Mouse (Mus musculus) thymus, adult 2 months (tissue): Measurements from ENCODE around the gene Celf5.

Source experiments
- CTCF ChIP-seq: fragments of 200-500 bp; IDR thresholded peaks from 2 replicates; pipeline ENCODE4 v1.5.1; 2012; ENCODE audit warnings: mild to moderate bottlenecking, control low read depth, low read length, moderate library complexity, borderline replicate concordance; ENCODE audit not compliant: control insufficient read depth, poor library complexity, insufficient read depth; ENCODE audit errors: extremely low read depth
- POLR2A ChIP-seq: fragments of 200-500 bp; IDR thresholded peaks from 2 replicates; pipeline ENCODE4 v1.6.1; 2012; ENCODE audit warnings: mild to moderate bottlenecking, low read length, control low read depth, moderate library complexity; ENCODE audit not compliant: control insufficient read depth, poor library complexity, insufficient read depth; ENCODE audit errors: extremely low read depth

DNA sequence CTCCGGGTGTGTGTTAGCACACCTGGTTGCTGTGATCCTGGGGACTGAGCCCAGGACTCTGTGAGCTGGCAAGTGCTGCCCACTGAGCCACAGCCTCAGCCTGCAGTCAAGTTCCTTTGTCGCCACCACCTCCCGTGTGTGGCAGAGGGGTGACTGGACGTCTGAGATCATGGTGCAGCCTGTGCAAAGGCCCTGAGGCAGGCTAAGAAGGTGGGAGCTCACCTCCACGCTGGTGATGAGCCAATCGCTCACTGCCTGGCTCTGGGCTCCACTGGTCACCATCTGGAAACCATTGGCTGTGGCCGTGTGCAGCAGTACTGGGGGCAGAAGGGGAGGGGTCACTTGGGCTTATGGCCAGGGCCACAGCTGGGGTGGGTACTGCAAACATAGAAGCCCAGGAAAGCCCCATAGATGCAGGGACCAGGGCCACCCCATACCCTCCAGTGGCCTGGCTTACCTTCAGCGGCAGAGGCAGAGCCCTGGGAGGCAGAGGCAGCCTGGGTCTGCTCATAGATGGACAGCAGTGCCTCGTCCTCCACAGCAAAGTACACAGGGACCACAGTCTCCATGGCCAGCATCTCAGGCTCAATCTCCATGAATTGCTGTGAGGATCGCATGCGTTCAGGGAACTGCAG lies 10.2 kb upstream of the Celf5 start:
- no peak for TF ChIP-seq CTCF
- TF ChIP-seq POLR2A: no peak
